Mouse (Mus musculus) stomach, embryonic 15.5 days (tissue): ENCODE data around the gene Mrps27. TPM values are rescaled to one million over a fixed set of nuclear protein-coding genes. Genes with fewer than 3 reads are reported as not detected.

ENCODE experiments used
- ATAC-seq: fragments of 200-750 bp; cut with Nextera tagmentation; 2 replicates; pipeline ENCODE4 v1.8.0; 2017; ENCODE audit warnings: low read depth, moderate number of reproducible peaks, moderate TSS enrichment; ENCODE audit not compliant: insufficient read depth, low FRiP score
- H3K27ac ChIP-seq: fragments of 300-500 bp; sonication (generic); 2 replicates; pipeline ENCODE4 v1.5.1; 2015; ENCODE audit warnings: mild to moderate bottlenecking, inconsistent platforms
- H3K27me3 ChIP-seq: fragments of 300-500 bp; sonication (generic); replicated peaks from 2 replicates; pipeline ENCODE4 v1.6.1; 2015; ENCODE audit warnings: inconsistent platforms
- H3K36me3 ChIP-seq: fragments of 300-500 bp; sonication (generic); 2 replicates; pipeline ENCODE4 v1.6.1; 2015; ENCODE audit warnings: inconsistent platforms
- H3K4me1 ChIP-seq: fragments of 300-500 bp; sonication (generic); 2 replicates; pipeline ENCODE4 v1.6.1; 2015; ENCODE audit warnings: inconsistent platforms
- H3K4me2 ChIP-seq: fragments of 300-500 bp; sonication (generic); 2 replicates; pipeline ENCODE4 v1.6.1; 2015; ENCODE audit warnings: mild to moderate bottlenecking, inconsistent platforms
- H3K4me3 ChIP-seq: fragments of 300-500 bp; sonication (generic); replicated peaks from 2 replicates; pipeline ENCODE4 v1.5.1; 2015; ENCODE audit warnings: inconsistent platforms
- H3K9ac ChIP-seq: fragments of 300-500 bp; sonication (generic); 2 replicates; pipeline ENCODE4 v1.6.1; 2015; ENCODE audit warnings: inconsistent platforms
- H3K9me3 ChIP-seq: fragments of 300-500 bp; sonication (generic); 2 replicates; pipeline ENCODE4 v1.6.1; 2016; ENCODE audit warnings: inconsistent platforms
- WGBS: fragments of 180-500 bp; shearing (Covaris S2); methylation state at CpG from one replicate; pipeline ENCODE4 v1.1.7; 2015; 5-methylcytosine and 5-hydroxymethylcytosine counted together
- polyA plus RNA-seq: library from polyadenylated mRNA; unstranded; fragments of >200 nt; fragmentation: Nextera tagmentation; extraction: Ambion mirVana; gene quantifications from 2 replicates; pipeline ENCODE4 v1.2.1, GENCODE M21; 2015

Mrps27 gene
- polyA plus RNA-seq, 1 experiment from 2014 or later: 56.7 TPM

DNA sequence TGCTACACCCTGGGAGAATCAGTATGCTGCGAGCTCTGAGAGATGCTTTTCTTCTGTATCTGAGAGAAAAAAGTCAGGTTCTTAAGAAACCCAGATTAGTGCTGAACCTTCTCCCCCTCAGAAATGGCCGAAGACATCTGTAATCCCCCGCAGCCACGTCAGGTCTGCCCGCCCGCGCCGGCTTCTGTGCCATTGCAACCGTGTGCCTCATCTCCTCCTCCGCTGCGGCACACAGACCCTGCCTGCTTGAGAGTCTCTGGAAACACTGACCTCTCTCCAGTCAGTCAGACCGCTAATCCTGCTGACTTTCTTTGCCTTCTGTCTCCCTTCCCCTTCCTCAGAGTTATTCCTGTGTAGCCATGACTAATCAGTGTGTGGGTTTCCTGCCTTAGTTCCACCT is 50.9 kb downstream of the Mrps27 start:
- Histone ChIP-seq H3K9me3 (no peaks in the 10 kb centered on the region), H3K27me3 (no peaks in the 10 kb centered on the region), H3K36me3 (no peaks in the 10 kb centered on the region), H3K4me1 (peaks cover 5% of the 10 kb centered on the region), H3K4me2 (no peak overlapping the region), H3K4me3 (no peak overlapping the region), H3K27ac (peak overlapping the region; percentile 67), H3K9ac (no peak overlapping the region)
- 0 out of 2 replicates have a peak, but pooled peaks have one; percentile 22 for ATAC-seq
- WGBS: 57% methylated on average over 12 of the region's 12 CpGs

DNA sequence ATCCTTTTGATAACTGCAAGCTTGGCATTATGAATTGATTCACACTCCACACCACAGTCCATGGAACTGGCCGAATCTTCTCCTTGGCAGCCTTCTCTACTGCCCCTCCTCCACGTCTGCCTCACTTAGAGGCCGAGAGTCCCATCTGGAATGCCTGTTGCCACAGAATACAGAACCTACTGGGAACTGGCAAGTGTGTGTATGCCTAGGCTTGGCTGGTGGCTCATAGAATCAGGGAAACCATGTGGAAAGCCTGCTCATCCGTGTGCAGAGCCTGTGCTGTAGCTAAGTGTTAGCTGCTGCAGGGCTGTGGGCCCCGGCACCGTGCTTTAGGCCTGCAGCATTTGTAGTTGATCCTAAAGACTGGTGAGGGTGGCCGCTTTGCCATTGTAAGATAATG is 52.6 kb downstream of the Mrps27 start:
- Histone ChIP-seq H3K4me3 (no peak overlapping the region), H3K9me3 (no peaks in the 10 kb centered on the region), H3K9ac (no peak overlapping the region), H3K4me1 (peaks cover 5% of the 10 kb centered on the region), H3K27ac (no peak overlapping the region), H3K36me3 (no peaks in the 10 kb centered on the region), H3K4me2 (no peak overlapping the region), H3K27me3 (no peaks in the 10 kb centered on the region)
- WGBS: 83% methylated on average over 7 of the region's 7 CpGs
- no peak for ATAC-seq

DNA sequence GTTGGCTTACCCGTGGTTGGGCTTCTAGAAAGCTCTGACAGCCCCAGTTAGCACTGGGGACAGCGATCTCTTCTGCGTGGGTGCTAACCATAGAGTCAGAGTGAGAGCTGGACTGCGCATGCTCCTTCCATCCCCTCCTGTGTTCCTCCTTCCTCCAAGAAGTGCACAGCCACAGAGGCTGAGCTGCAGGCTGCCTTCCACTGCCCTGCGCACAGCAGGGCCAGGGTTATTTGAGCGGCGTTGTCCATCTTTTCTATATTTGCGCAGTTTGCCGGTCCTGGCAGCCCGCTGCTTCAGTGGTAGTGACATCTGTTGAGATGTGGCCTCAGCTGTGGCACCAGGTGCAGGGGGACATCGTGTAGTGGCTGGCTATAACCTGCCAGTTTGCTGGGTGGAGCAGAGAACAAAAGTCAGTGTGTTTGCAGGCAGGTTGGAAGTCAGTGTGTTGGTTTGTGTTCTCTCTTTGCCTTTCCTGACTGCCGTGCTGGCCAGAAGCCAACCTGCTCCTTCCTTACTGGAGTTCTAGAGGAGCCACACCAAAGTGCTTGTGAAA is 53.6 kb downstream of the Mrps27 start:
- 82% methylated on average over 12 of the region's 12 CpGs for WGBS
- H3K9me3 ChIP-seq: no peaks in the 10 kb centered on the region
- no peaks in the 10 kb centered on the region for H3K36me3 ChIP-seq
- peak; percentile 66; the same call in 1 of the 2 replicates for ATAC-seq
- H3K4me1 ChIP-seq: peaks cover 5% of the 10 kb centered on the region
- H3K27me3 ChIP-seq: no peaks in the 10 kb centered on the region
- H3K4me2 ChIP-seq: no peak overlapping the region
- H3K27ac ChIP-seq: no peak overlapping the region
- no peak overlapping the region for H3K4me3 ChIP-seq
- H3K9ac ChIP-seq: no peak overlapping the region

DNA sequence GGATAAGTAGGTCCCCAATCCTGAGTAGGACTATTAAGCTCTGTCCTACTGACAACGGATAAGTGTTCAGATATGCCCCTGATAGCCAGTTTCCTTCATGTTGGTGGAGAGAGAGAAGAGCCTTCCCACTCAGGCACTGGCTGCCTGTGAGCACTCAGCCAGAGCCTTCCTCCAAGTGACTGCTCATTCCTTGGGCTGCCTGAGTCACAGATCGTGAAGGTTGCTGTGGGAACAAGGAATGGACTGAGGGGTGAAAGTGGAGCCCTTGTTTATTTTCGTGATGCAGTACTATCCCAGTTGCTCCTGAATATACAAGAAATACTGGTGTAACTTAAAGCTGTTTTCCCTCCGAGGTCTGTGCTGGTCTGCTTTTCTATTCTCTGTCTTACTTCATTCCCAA is 54.8 kb downstream of the Mrps27 start:
- H3K27ac ChIP-seq: no peak overlapping the region
- no peak overlapping the region for H3K4me3 ChIP-seq
- WGBS: 70% methylated on average over 4 of the region's 4 CpGs
- no peak for ATAC-seq
- H3K9ac ChIP-seq: no peak overlapping the region
- H3K27me3 ChIP-seq: no peaks in the 10 kb centered on the region
- H3K36me3 ChIP-seq: no peaks in the 10 kb centered on the region; the same call in 1 of the 2 replicates
- H3K4me1 ChIP-seq: peaks cover 5% of the 10 kb centered on the region
- no peak overlapping the region for H3K4me2 ChIP-seq
- no peaks in the 10 kb centered on the region for H3K9me3 ChIP-seq

DNA sequence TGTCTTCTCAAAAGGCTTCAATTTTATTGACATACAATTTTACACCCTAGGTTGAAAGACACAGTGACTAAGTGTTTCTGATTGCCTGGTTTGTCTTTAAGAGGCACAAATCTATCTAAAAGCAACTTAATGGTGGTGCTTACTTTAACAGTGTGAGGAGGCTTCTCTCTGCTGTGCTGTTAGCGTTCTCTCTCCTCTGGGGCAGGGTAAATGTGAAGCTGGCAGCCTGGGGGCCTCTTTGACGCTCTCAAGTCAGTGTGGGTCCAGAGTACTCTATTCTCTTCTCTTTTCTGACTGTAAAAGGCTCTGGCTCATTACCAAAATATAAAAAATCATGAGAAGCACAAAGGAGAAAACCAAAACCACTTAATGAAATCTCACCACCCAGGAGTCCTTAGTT is 64.6 kb downstream of the Mrps27 start:
- Histone ChIP-seq H3K4me2 (no peak overlapping the region), H3K4me3 (no peak overlapping the region), H3K27ac (no peak overlapping the region), H3K27me3 (no peaks in the 10 kb centered on the region), H3K4me1 (peaks cover 3% of the 10 kb centered on the region; the same call in 1 of the 2 replicates), H3K9me3 (no peaks in the 10 kb centered on the region), H3K9ac (no peak overlapping the region), H3K36me3 (peaks cover 14% of the 10 kb centered on the region)
- ATAC-seq: no peak
- 51% methylated on average over 2 of the region's 2 CpGs for WGBS

DNA sequence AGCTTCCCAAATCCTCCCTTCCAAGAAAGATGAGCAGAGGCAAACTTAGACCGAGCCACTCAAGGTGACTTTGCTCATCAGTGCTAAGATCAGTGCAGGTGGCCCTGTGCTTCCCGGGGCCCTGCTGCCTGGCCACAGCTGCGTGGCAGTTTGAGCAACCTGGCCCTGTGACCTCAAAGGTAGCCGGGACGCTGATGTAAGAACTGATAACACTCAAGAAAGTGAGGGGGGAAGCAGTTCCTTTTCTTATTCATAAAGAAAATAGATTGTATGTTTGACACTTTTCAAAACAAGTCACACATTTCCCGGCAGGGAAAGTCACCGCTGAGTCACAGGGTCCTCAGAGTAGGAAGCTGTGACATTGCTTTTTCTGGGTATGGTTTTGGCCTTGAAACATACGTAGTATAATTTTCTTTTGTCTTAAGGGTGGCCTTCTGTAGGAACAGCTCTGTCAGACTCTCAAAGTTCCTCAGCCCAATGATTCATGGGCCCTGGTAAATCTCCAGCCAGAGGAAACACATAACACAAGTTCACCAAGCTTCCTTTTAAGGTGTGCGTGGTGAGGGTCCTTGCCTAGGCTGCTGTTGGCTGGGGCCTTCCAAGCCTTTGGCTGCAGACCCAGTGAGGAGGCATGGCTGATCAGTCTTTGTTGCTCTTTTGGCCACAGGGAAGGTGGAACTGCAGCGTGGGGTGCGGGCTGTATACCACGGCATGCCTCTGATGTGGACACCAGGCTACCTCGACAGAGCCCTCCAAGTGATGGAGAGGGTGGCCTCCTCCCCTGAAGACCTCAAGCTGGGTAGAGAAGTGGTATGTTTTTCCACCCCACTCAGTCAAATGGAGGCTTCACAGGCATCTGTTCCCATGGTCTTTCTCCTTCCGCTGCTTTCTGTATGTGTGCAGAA is 66.3 kb downstream of the Mrps27 start:
- no peak overlapping the region for H3K9ac ChIP-seq
- no peak overlapping the region for H3K4me2 ChIP-seq
- no peak overlapping the region for H3K4me3 ChIP-seq
- H3K27ac ChIP-seq: no peak overlapping the region
- H3K9me3 ChIP-seq: no peaks in the 10 kb centered on the region
- WGBS: 71% methylated on average over 14 of the region's 14 CpGs
- H3K27me3 ChIP-seq: no peaks in the 10 kb centered on the region
- no peak for ATAC-seq
- peaks cover 9% of the 10 kb centered on the region; the same call in 1 of the 2 replicates for H3K4me1 ChIP-seq
- H3K36me3 ChIP-seq: peaks cover 17% of the 10 kb centered on the region

DNA sequence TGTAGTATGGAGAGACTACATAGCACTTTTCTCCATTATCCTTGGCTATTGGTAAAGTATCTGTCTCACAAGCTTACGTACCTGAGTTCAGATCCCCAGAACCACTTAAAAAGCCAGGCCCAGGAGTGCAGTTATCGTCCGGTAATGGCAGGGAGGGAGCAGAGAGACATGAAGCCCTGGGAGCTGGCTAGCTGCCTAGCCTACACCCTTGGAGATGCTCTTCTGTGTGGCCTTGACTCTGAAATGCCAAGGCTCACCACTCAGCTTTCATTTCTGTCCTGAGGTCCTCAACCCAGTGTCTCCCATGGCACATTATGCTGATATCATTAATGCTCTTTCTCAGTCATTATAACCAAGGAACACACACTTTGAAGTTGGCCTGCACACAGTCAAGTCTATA is 67.2 kb downstream of the Mrps27 start:
- Histone ChIP-seq H3K4me1 (peaks cover 9% of the 10 kb centered on the region; the same call in 1 of the 2 replicates), H3K4me2 (no peak overlapping the region), H3K27ac (0 out of 2 replicates have a peak overlapping the region, but pooled peaks have one; percentile 60), H3K27me3 (no peaks in the 10 kb centered on the region), H3K4me3 (no peak overlapping the region), H3K9me3 (no peaks in the 10 kb centered on the region), H3K9ac (no peak overlapping the region), H3K36me3 (peaks cover 10% of the 10 kb centered on the region)
- WGBS: 88% methylated on average over 3 of the region's 3 CpGs
- ATAC-seq: no peak

DNA sequence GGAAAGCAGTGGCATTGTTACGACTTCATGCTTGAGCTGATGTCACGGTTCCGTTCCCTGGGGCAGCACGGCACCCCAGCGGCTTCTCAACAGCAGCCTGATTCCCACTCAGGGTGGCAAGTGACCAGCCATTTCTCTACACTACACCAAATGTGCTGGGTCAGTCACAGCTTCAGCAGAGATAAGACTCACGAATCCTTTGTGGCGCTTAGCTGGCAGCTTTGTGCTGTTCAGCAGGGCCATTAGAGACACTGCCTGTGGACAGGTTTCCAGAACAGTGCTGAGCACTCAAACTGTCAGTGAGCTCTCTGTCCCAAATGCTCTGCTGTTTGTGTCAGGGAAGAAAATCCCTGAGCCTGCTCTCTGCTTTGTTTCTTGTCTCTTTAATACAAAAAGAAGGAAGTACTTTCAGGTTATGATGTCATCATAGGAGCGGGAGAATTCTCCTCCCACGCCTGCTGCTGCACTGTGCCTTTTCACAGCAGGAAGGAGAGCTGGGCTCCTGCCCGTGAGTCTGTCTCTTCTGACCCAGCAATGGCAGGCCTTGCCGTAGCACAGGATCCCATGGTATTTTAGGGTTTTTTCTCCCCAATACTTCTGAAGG is 68.0 kb downstream of the Mrps27 start:
- Histone ChIP-seq H3K27me3 (no peaks in the 10 kb centered on the region), H3K27ac (peak overlapping the region; percentile 60), H3K36me3 (peaks cover 10% of the 10 kb centered on the region), H3K9me3 (no peaks in the 10 kb centered on the region), H3K9ac (no peak overlapping the region), H3K4me1 (peaks cover 9% of the 10 kb centered on the region; the same call in 1 of the 2 replicates), H3K4me2 (no peak overlapping the region), H3K4me3 (no peak overlapping the region)
- 63% methylated on average over 11 of the region's 11 CpGs for WGBS
- ATAC-seq: 0 out of 2 replicates have a peak, but pooled peaks have one; percentile 45

DNA sequence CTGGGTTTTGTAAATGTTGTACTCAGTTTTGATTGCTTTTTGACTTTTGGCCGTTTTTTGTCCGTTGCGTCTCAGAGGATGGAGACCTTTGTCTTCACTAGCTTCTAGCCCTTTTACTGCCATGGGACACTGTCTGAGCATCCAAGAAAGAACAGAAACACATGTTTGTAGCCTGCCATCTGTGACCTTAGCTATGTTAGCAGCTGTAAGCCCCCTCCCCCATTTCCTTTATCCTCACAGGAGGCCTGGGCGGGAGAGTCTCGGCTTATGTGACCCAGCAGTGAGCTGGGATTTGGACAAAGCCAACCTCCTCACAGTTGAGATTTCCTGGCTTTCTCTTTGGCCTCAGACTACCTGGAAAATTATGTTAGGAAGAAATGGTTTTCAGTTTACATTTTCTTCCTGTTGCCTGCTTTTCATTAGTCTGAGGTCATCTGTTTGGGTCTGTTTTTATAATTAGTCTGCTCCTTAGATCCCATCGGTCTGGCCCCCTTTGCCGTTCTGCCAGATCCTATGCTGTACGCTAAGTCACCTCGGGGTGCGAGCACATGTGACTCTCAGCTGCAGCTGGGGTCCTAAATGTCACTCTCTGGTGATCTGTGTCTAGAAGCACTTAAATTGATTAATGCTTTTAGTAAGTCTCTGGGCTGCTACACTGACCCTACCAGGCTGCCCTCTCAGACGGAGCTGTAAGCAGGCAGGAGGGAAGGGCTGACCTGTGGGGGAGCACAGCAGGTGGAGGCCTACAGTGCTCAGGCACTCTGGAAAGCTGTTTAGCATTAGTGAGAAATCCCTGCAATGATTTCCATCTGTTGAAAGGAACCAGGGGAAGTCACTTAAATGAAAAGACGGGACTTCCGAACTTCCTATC is 69.1 kb downstream of the Mrps27 start:
- peak overlapping the region; percentile 26; the same call in 1 of the 2 replicates for H3K27ac ChIP-seq
- H3K4me2 ChIP-seq: no peak overlapping the region
- H3K9ac ChIP-seq: no peak overlapping the region
- peaks cover 9% of the 10 kb centered on the region; the same call in 1 of the 2 replicates for H3K4me1 ChIP-seq
- WGBS: 57% methylated on average over 13 of the region's 13 CpGs
- no peak; the same call in 1 of the 2 replicates for ATAC-seq
- H3K4me3 ChIP-seq: no peak overlapping the region
- H3K27me3 ChIP-seq: no peaks in the 10 kb centered on the region
- H3K9me3 ChIP-seq: no peaks in the 10 kb centered on the region
- H3K36me3 ChIP-seq: peaks cover 10% of the 10 kb centered on the region

DNA sequence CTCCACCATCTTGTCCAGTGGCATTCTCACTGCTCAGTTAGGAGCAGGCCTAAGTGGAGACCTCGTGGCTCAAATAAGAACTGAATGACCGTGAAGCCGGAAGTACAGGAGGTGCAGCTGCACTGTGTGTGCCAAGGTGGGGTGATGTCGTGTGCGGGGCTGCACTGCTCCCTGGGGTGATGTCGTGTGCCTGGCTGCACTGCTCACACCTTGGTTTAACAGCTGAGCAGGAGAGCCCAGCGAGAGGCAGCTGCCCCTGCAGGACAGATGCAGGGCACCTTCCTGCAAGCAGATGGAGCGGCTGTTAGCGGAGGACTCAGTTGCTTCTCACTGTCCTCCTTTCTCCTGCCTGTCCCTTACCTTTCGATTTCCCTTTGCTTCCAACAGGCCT is 69.8 kb downstream of the Mrps27 start:
- H3K4me2 ChIP-seq: no peak overlapping the region
- peaks cover 10% of the 10 kb centered on the region for H3K36me3 ChIP-seq
- H3K4me1 ChIP-seq: peaks cover 9% of the 10 kb centered on the region; the same call in 1 of the 2 replicates
- H3K4me3 ChIP-seq: no peak overlapping the region
- no peak overlapping the region for H3K27ac ChIP-seq
- H3K9ac ChIP-seq: no peak overlapping the region
- no peak for ATAC-seq
- no peaks in the 10 kb centered on the region for H3K9me3 ChIP-seq
- no peaks in the 10 kb centered on the region for H3K27me3 ChIP-seq
- 65% methylated on average over 10 of the region's 10 CpGs for WGBS

DNA sequence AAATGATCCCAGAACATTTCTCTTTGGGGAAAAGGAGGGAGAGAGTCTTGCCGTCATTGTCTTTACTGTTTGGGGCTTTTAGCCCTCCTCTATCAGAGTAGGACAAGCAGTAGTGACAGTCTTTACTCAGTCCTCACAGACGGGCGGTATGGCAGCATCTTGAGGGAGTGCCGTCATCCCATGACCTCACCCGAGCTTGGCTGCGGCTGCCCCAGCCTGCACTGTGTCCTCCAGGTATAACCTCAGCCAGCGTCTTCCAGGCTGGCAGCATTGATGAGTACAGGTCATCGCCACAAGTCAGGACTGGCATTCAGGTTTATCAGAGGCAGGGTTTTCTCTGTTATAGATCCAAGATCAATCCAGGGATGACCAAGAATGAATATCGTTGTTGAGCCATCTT is 72.0 kb downstream of the Mrps27 start:
- Histone ChIP-seq H3K4me1 (peaks cover 9% of the 10 kb centered on the region; the same call in 1 of the 2 replicates), H3K27ac (no peak overlapping the region), H3K4me3 (no peak overlapping the region), H3K27me3 (no peaks in the 10 kb centered on the region), H3K9me3 (no peaks in the 10 kb centered on the region), H3K36me3 (peaks cover 3% of the 10 kb centered on the region; the same call in 1 of the 2 replicates), H3K4me2 (no peak overlapping the region), H3K9ac (no peak overlapping the region)
- no peak for ATAC-seq
- 72% methylated on average over 9 of the region's 9 CpGs for WGBS
